Mouse (Mus musculus): ENCODE data around the gene Nlgn1.

The Nlgn1 gene

DNA sequence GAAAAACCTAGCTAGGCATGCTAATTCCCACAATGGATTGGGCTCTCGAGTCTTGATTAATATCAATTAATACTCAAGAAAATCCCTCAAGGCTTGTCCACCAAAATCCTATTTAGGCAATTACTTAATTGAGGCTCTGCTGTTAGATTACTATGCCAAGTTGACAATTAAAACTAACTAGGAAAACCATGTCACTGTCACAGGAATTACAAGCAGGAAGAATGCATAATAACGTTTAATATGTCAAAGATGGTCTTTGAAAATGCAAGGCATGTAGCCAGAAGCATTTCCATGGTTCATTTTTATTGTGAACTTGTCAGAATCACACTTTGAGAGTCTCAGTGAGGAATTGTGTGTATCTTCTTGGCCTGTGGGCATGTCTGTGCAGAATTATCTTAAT is 289.3 kb downstream of the Nlgn1 start:
- no peak for DNase-seq

DNA sequence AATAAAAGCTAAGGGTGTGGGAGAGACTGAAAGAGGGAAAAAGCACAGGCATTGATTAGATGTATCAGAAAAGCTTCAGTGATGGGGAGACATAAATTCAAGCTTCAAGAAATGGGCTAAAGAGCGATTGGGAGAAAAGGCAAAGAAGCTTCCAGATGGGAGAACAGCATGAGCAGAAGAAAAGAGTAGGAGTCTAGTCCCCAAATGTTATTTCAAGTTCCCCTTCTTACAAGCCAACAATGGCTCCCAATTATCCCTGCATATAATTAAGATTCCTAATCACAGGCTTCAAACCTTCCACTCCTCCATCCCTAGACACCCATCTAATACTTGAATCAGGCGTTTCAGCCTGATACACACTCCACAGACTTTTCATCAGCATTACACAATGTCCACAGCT is 292.6 kb downstream of the Nlgn1 start:
- peak; percentile 43 for DNase-seq

DNA sequence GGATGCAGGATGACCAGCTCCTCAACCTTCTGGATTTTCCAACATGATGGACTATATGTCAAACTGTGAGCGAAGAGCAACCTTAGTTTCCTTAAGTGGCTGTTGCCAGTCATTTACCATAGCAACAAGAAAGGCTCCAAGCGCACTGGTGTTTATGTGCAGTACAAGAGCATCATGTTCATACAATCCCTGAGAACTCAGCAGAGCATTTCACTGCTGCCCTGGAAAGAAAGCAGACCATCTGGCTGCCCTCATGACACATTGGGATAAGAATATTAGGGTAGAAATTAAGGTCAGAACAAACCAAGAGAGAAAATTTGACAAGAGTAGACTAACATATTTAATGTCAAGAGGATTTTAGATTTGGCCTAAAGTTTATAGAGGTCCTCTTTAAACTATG is 306.2 kb downstream of the Nlgn1 start:
- DNase-seq, result peak; percentile 22

DNA sequence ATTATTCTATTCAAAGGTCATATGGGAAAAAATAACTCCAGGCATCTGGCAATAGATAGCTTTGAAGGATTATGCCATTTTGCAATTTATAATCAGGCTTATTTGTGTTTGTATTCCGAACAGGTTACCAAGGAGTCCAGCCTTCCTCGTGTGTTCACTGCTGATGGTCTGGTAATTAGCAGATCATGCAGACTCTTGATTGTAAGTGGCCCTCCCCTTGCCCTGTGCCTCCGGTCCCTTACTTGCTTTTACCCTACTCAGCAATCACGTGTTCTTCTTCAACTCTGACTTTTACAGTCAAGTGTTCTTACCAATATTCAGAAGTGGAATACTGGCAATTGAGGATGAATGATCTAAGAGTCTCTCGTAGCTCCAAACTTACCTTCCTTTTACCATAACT is 309.0 kb downstream of the Nlgn1 start:
- no peak for DNase-seq

DNA sequence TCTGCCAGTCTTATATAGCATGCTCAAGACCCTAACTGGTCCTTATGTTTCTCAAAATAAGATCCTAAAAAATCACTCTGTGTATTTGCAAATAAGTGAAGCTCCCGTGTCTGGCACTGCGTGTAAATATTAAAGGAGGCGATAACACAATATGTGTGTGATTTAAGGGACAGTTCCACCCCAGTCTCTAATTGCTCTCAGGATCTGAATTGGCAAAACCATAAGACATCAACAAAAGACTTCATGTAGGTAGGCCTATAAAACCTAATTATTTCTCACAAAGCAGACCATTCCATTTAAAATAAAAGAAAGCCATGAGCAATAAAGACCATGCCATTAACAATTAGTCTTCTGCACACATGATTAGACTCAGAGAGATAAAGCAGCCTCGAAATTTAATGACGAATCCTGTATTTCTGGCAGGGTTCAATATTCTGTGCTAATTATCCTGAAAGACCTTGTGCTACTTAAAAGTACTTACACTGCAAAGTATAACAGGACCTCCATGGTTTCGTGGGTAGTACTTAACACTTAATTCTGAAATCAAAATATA is 310.6 kb downstream of the Nlgn1 start:
- DNase-seq, result no peak

DNA sequence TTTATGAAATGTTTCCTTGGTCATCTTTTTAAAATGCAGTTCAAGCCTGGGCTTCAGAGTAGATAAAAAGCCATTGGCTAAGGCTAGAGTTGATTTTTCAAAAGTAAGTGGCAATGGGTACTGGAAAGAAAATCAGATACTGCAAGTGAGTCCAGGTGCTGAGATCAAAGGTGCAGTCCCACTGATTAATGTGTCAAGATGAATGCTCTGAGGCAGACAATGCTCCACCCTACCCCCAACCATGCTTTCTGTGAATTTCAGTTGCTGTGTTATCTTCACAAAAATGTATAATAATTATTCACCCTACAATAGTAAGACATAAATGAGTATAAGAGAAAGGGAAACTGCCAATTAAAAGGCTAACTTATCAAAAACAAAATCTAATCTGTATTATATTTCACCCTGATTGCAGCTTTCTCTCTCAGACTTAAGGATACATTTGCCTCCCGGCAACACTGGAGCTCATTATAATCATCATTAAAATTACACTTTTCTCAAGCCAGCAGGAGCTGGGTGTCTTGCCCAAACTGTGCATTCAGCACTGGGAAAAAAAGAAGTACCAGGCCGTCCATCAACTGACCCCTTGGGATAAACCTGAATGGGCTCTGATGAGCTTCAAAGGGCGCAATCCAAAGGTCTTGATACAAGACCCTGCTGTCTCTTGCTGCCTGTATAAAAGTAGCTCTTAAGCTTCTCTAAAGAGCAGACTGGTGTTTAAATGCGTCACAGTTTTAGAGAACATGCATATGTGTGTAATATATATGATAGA is 320.8 kb downstream of the Nlgn1 start:
- no peak for DNase-seq

DNA sequence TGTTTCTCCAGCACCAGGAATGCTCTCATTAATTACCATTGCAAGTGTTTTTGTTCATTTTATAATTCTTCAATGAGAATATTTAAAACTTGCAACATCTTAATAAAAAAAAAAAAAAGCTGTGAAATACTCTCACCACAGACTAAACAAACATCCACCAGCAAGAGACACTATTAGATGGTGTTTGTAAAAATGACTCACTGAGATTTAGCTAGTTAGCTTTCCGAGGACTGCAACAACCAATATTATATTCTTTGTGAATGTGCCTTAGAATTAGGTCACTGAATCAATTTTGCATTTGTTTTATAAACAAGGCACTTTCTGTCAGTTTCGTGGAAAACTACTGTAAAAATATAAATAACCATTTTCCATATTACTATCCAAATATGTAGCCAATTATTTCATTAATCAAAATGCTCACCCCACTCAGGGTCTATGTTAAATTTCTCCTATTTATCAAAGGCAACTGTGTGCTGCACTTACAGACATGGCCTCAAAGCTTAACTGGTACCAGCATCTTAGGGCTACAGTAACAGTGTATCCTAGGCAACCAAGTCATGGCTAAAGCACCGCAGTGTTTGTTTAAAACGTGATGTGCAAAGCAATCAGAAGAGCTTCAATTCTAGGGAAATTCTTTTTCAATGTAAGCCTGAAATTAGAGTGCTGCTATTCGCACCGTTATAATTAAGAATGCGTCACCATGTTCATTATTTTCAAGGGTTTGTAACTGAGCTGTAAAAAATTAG is 329.2 kb downstream of the Nlgn1 start:
- peak; percentile 13 for DNase-seq

DNA sequence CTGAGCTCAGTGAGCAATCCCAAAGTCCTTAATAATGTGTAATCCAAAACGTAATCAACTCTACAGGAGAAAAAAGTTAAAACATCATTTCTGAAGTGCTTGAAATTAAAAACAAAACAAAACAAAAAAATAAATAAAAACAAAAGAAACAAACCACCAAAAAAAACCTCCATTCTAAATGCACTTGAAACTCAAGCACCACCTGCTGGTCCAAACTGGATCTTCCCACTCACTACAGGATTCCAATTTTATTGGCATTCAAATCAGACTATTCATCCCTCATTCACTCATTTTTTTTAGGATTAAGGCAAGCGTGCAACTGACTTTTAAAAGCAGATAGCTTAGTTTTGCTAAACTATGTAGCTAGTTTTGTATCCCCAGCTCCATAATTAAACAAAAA is 329.9 kb downstream of the Nlgn1 start:
- peak; percentile 18 for DNase-seq

DNA sequence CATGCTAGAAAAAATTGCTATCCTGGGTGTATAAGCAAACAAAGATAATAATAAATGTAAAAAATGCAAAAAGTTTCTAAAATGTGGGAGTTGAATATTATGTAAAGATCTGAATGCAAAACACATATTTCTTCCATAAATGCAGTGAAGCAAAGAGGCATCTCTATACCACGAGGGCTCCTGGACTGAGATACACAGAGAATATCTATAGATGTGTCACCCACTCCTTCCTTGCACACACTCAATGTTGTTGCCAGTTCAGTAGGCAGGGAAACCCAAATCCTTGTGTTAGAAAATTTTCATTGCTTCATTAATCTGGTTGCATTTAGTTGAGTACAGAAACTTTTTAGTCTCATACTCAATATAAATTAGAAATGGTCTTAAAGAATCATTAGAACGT is 364.7 kb downstream of the Nlgn1 start:
- DNase-seq, result no peak

DNA sequence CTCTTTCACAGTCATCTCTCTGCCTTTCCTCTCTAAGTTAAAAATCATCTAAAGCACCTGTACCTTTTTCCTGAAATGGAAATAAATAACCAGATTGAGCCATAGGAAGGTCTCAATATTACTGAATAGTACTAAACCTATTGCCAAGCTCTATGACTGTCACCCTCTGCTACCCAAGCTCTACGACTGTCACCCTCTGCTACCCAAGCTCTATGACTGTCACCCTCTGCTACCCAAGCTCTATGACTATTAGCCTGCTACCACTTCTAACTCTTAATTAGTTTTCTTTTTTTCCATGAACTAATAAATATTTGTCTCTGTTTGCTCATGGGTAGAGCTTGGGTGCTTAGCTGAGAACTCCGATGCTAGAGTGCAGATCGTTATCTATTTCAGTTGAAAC is 368.0 kb downstream of the Nlgn1 start:
- DNase-seq, result no peak

DNA sequence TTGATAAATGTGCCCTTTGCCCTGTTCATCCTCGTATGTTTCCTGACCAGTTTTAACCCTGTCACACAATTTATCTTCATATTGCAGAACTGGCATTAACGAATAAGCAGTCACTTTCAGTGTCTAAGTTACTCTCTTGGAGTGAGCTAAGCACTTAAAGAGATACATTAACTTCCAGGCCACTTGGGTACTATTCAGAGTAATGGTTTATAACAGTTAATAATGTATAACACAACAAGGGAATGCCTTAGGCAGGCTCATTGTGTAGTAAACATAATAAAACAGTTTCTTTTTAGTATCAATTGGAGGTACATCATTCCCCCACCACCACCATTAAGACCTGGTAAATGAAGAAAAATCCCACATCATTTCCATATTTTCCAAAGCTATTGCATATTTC is 368.7 kb downstream of the Nlgn1 start:
- DNase-seq, result no peak

DNA sequence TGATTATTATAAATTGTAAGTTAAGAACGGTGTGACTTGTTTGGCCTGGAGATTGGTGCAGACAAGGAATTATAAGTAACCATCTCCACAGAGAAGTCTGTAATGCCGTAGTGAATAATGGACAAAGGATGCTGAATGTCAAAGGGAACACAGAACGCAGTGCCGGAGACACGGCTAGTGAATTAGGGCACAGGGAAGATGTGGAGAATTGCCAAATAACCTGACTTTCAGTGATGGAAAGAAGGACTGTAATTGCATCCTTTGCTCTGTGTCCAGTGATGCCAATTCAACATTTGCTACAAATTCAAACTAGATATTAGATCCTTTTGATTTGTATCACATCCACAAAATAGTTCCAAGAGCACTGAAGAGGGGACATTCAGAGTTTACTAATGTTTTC is 415.7 kb downstream of the Nlgn1 start:
- no peak for DNase-seq

DNA sequence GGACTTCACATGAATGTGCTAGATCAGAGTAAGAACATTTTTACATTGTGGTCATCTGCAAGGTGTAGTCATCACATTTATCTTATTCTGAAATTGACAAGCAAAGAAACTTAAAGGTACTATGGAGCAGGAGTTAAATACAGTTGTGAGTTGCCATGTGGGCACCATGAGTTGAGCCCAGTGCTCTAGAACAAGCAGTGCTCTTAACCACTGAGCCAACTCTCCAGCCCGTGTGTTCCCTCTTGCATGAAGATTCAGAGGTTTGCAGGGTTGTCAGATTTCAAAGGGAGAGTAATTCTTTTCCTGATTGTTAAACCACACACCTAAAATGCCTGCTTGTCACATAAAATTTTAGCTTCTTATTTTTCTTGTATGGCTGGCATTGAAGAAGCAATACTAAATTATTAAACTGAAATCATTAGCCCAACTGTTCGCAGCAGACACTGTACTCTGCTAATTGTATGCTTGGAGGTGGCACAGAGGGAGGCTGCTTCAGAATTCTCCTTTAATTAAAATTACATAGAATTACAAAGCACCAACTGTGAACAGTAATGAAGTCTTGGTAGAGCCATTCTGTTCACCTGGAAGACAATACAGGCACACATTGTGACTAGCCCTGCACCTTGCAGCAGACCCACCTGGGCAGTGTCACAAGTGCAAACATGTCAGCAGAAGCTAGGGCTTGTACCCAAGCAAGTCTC is 417.7 kb downstream of the Nlgn1 start:
- no peak for DNase-seq

DNA sequence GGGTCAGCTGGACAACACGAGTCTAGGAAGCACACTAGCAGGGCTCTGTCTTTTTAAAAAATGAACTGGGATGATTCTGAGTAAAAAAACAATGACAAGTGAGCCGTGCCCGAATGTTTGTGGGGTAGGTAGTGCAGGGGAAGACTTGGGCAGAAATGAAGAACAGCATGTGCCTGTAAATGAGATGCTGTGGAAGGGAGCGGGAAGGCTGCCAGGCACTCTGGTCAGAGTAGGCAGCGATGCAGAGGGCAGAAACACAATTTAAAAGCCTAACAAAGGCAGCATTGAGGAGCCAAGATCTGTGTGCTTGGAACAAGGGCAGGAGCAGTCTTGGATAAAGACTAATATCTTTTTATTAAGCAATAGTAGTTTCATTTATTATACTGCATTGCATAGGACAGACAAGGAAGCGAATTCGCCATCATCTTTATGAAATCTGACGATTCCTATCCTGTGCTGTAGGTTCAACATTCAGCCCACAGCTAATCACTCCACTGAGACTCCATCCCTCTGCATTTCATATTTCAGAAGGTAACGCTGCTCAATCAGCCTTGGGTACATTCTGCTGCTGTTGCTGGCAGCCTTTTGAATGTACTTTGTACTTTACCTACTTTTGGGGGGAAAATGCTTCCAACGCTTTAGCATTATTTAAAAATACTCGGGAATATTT is 429.0 kb downstream of the Nlgn1 start:
- peak; percentile 89 for DNase-seq

DNA sequence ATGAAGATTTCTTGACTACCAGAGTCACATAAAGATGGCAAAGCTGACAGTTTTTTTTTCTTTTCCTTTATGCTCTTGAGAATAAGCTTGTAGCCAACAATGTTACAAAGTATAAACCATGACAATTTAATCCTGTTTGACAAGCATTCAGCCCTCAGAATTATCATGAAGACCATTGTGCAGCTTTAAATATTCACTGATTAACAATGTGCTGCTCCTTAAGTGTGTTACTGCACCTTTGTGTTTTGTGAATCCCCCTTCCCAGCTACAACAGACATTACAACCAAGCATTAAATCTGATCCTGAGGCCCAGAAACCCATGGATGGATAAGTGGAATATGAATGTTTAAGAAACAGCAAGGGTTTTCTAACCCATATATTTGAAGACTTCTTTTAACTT is 434.8 kb downstream of the Nlgn1 start:
- no peak for DNase-seq

DNA sequence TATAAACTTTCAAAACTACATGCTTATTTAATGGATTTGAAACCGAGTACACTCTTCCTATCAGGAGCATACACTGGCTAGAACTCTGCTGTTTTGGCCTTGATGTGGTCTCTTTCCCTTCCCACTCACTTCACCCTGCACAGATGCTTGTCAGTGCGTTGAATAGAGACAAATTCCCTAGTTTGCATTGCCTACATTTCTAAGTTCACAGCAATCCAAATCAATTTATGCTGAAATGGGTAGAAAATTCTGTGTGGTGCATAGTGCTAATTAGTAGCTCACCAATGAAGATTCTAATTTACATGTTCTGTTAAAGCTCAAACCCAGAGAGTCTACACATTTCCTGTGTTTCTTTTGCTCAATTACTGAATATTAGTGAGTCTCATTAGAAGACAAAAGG is 447.5 kb downstream of the Nlgn1 start:
- no peak for DNase-seq

DNA sequence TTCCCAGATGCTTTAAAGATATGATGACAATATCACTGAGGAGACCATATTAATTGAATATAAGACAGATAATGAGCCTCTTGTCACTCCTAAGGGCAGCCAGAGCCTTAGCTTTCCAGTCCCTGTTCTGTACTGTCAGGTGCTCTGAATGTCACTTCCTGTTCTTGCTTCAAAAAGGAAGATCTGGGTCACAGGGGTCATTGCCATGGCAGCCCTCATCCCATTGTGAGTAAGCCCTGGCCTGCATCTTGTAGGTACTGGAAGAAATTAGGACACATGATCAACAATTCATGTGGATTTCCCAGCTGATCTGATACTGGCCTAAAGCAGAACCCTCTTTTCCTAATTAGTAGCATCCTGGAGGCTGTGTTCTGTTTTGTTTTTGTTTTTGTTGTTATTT is 463.1 kb downstream of the Nlgn1 start:
- no peak for DNase-seq

DNA sequence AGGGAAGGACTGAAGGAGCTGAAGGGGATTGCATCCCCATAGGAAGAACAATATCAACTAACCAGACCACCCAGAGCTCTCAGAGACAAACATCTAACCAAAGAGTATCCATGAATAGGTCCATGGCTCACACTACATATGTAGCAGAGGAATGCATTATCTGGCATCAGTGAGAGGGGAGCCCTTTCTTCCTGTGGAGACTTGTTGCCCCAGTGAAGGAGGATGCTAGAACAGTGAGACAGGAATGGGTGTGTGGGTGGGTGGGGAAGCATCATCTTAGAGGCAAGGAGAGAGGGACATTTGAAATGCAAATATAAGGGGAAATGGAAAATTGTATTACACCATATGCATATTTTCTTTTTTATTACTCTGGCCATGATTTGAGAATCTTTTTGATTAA is 473.9 kb downstream of the Nlgn1 start:
- no peak for DNase-seq

DNA sequence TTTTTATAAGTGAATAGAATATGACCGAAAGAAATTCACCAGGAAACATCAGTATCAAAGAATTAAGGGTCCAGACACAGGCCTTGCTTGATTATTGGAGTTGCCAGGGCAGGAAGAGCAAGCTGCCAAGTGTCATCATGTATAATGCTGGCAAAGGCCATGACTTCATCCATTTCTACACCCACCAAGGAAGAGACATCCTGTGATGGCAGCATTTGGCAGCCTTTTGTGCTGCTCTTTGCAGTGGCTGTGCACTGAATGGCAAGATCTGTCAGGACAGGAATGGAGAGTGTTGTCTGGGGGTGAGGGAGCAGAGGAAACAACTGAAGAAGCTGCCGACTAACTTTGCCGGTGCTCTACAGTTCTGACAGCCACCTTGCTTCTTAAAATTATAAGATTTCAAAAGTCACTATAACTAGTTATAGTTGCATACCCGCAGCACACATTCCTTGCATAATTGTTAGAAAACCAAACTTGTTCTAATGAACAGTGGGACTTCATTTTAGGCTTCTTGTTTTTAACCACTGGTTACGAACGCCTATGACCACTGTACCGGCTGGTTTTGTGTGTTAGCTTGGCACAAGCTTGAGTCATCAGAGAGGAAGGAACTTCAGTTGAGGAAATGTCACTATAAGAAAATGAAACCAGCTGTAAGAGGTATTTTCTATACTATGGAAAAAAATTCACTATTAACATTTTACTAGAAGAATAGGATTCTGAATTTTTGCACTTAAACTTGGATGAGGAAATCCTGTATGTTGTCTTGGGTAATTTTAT is 487.4 kb downstream of the Nlgn1 start:
- no peak for DNase-seq

DNA sequence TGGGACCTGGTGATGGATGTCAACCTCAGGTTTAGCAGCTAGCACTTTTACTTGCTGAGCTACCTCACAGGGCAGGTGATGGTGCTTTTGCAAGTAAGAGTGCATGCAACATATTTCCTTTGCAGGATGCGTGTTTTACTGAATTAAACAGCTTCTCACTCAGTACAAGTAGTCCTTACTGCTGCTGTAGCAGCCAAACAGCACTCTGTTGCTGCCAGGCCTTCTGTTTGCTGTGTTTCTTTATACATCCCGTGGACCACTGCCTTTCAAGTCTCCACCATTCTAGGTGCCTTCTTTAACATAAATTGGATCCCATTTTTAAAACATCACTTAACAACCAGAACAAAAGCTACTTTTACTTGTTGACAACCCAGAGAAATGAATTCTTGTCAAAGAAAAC is 502.0 kb downstream of the Nlgn1 start:
- DNase-seq, result peak; percentile 39

DNA sequence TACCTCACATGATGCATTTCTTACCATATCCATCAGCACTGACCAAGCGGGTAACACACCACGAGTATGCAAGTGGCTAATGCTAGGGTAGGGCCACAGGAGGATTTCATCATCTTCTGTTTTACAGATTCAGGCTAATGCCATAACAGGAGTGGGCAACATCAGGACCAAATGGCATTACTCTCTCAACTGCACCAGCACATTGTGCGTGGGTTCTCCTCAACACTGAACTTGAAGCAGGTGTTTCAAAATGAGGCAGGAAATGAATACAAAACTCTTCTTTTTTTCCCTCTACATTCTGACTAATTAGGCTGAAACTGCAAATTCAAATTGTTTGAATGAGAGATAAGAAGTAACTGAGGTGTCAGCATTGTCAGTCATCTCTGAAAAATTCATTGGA is 518.9 kb downstream of the Nlgn1 start:
- peak; percentile 43 for DNase-seq

DNA sequence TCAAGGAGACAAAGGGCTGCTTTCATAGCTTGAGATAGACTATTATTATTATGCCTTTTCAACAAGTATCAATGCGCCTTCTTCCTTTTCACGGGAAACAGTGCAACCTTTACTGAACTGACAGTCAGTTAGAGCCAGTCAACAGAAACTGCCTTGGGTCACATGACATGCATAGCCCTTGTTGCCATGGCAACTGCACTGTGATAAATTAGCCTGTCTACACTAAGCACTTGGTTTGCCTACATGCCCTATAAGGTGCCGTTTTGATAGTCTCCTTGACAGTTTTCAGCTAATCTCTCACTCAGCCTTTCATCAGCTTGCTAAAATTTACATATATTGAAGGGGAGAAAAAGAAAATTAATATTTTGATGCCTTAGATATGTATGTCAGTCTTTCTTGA is 524.7 kb downstream of the Nlgn1 start:
- DNase-seq, result peak; percentile 75

Measured in layer of hippocampus, adult 9-11 months (tissue).